Mouse (Mus musculus) forebrain, embryonic 15.5 days (tissue): ENCODE results near the gene Arhgef18. TPM values are rescaled to one million over a fixed set of nuclear protein-coding genes. Genes with fewer than 3 reads are reported as not detected.

Experiments used
- ATAC-seq: fragments of 200-750 bp; cut with Nextera tagmentation; replicated peaks from 2 replicates; pipeline ENCODE4 v1.8.0; 2017; ENCODE audit warnings: mild to moderate bottlenecking, moderate TSS enrichment, moderate library complexity
- H3K27ac ChIP-seq: fragments of 300-500 bp; sonication (generic); replicated peaks from 2 replicates; pipeline ENCODE4 v1.5.1; 2015; ENCODE audit warnings: mild to moderate bottlenecking, inconsistent platforms
- H3K27me3 ChIP-seq: fragments of 300-500 bp; sonication (generic); 2 replicates; pipeline ENCODE4 v1.6.1; 2015; ENCODE audit warnings: inconsistent platforms
- H3K36me3 ChIP-seq: fragments of 300-500 bp; sonication (generic); 2 replicates; pipeline ENCODE4 v1.6.1; 2015; ENCODE audit warnings: mild to moderate bottlenecking, inconsistent platforms
- H3K4me1 ChIP-seq: fragments of 300-500 bp; sonication (generic); 2 replicates; pipeline ENCODE4 v1.6.1; 2015; ENCODE audit warnings: inconsistent platforms
- H3K4me2 ChIP-seq: fragments of 300-500 bp; sonication (generic); replicated peaks from 2 replicates; pipeline ENCODE4 v1.6.1; 2015; ENCODE audit warnings: mild to moderate bottlenecking, inconsistent platforms
- H3K4me3 ChIP-seq: fragments of 300-500 bp; sonication (generic); 2 replicates; pipeline ENCODE4 v1.5.1; 2015; ENCODE audit warnings: mild to moderate bottlenecking, inconsistent platforms
- H3K9ac ChIP-seq: fragments of 300-500 bp; sonication (generic); replicated peaks from 2 replicates; pipeline ENCODE4 v1.6.1; 2015; ENCODE audit warnings: mild to moderate bottlenecking, inconsistent platforms
- H3K9me3 ChIP-seq: fragments of 300-500 bp; sonication (generic); 2 replicates; pipeline ENCODE4 v1.6.1; 2016; ENCODE audit warnings: inconsistent platforms
- WGBS: fragments of 180-500 bp; shearing (Covaris S2); methylation state at CpG from one replicate; pipeline ENCODE4 v1.1.7; 2015; ENCODE audit warnings: mixed read lengths; 5-methylcytosine and 5-hydroxymethylcytosine counted together
- polyA plus RNA-seq: library from polyadenylated mRNA; unstranded; fragments of >200 nt; fragmentation: Nextera tagmentation; extraction: Ambion mirVana; gene quantifications from 2 replicates; pipeline ENCODE4 v1.2.1, GENCODE M21; 2015

The Arhgef18 gene
- polyA plus RNA-seq, 1 experiment from 2014 or later, result 12.7 TPM

GRCm38 (mm10) chr8:3367086-3367485, 25.7 kb upstream of the Arhgef18 start:
- H3K9me3 ChIP-seq, result no peaks in the 10 kb centered on the region
- H3K27me3 ChIP-seq, result no peaks in the 10 kb centered on the region
- H3K36me3 ChIP-seq, result no peaks in the 10 kb centered on the region
- WGBS, result 79% methylated on average over 5 of the region's 5 CpGs
- ATAC-seq, result no peak
- no peak overlapping the region for H3K9ac ChIP-seq
- H3K4me2 ChIP-seq, result no peak overlapping the region
- H3K27ac ChIP-seq, result no peak overlapping the region
- no peaks in the 10 kb centered on the region for H3K4me1 ChIP-seq
- H3K4me3 ChIP-seq, result no peak overlapping the region

DNA sequence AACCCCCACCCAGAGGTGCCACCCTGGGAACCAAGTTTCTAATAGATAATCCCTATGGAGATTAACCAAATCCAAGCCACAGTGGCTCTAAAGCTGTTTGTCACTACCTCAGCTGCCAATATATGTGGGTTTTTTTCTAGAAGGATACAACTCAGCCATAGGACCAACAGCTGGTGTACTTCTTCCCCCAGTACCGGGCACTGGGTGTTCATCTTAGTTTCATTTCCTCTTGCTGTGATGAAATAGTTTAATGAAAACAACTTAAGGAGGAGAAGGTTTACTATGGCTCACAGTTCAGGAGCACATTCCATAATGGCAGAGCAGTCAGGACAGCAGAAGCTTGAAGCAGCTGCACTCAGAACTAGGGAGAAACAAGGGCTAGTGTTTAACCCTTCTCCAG, 24.7 kb upstream of the Arhgef18 start:
- Histone ChIP-seq H3K4me2 (no peak overlapping the region), H3K27ac (no peak overlapping the region), H3K4me3 (no peak overlapping the region), H3K9me3 (no peaks in the 10 kb centered on the region), H3K36me3 (no peaks in the 10 kb centered on the region), H3K27me3 (no peaks in the 10 kb centered on the region), H3K9ac (no peak overlapping the region), H3K4me1 (no peaks in the 10 kb centered on the region)
- WGBS, result 84% methylated on average over 1 of the region's 1 CpGs
- no peak for ATAC-seq

DNA sequence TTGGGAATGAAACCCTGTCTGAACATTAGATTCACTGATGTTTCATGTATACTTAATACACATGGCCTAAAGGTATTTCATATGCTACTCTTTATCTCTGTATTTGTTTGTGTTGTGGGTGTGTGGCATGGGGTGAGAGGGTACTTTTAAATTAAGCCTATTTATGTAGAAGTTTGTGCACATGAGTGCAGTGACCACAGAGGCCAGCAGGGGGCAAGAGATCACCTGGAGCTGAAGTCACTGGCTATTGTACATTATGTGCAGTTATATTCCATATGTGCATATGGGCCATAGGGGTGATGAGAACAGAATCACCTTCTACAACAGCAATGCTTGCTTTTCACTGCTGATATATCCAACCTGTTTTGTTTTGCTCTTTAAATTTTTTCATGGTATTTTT, 17.1 kb upstream of the Arhgef18 start:
- no peak for ATAC-seq
- no peaks in the 10 kb centered on the region for H3K36me3 ChIP-seq
- H3K27me3 ChIP-seq, result no peaks in the 10 kb centered on the region
- no peak overlapping the region for H3K4me2 ChIP-seq
- H3K27ac ChIP-seq, result no peak overlapping the region
- H3K4me1 ChIP-seq, result no peaks in the 10 kb centered on the region
- H3K9ac ChIP-seq, result no peak overlapping the region
- H3K4me3 ChIP-seq, result no peak overlapping the region
- no peaks in the 10 kb centered on the region for H3K9me3 ChIP-seq

DNA sequence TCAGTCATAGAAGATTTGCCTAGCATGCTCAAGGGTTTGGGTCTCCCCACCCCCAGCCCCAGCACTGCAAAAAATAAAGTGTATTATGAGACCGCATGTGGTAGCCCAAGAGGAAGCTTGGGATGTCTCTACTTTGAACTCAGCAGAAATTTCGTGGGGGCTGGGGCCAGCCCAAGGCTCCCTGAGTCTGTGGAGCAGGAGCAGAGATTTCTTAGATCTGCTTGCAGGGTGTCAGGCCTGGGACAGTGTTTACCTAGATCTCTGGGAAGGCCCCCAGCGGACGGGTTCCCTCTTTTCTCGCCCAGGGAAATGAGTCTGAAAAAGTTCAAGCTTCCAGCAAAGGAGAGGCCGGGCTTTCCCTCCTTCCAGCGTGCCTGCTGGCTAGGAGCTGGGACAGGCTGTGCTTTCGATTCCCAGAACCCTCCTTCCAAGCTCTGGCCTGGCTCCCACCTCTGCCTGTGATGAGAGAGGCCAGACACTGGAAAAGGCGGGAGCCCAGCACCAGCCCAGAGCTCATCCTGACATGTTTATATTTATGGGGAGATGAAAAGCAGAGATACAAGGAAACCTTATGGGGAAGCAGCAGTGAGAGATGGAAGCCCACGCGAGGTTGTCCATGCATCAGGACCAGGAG, 16.0 kb upstream of the Arhgef18 start:
- H3K27ac ChIP-seq, result no peak overlapping the region
- WGBS, result 74% methylated on average over 11 of the region's 11 CpGs
- no peaks in the 10 kb centered on the region for H3K27me3 ChIP-seq
- no peak overlapping the region for H3K4me3 ChIP-seq
- H3K9me3 ChIP-seq, result no peaks in the 10 kb centered on the region
- H3K9ac ChIP-seq, result no peak overlapping the region
- H3K36me3 ChIP-seq, result no peaks in the 10 kb centered on the region
- H3K4me2 ChIP-seq, result no peak overlapping the region
- no peak for ATAC-seq
- no peaks in the 10 kb centered on the region for H3K4me1 ChIP-seq

DNA sequence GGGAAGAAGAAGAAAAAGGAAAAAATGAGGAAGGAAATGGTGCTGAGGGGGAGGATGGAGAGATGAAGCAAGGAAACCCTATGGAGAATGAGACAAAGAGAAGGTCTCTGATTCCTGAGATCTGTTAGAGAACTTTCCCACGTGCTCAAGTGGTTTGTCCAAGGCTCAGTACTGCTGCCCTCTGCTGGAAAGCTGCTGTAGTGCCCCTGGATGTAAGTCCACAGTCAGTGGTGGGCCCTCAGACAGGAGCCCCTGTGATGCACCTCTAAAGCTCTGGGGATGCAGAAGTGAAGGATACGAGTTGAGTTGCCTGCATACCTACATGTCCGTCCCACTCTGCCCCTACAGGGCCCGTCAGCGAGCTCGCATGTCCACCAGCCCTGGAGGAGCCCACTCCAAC, 5.5 kb upstream of the Arhgef18 start:
- Histone ChIP-seq H3K36me3 (no peaks in the 10 kb centered on the region), H3K4me2 (no peak overlapping the region), H3K9me3 (no peaks in the 10 kb centered on the region), H3K9ac (no peak overlapping the region), H3K4me3 (no peak overlapping the region), H3K27me3 (no peaks in the 10 kb centered on the region), H3K27ac (no peak overlapping the region), H3K4me1 (peaks cover 2% of the 10 kb centered on the region)
- 0 out of 2 replicates have a peak, but pooled peaks have one; percentile 20 for ATAC-seq
- WGBS, result 30% methylated on average over 6 of the region's 6 CpGs

- H3K27ac ChIP-seq, result no peak overlapping the region
- no peaks in the 10 kb centered on the region for H3K9me3 ChIP-seq
- H3K4me3 ChIP-seq, result no peak overlapping the region
- 78% methylated on average over 9 of the region's 9 CpGs for WGBS
- H3K27me3 ChIP-seq, result no peaks in the 10 kb centered on the region
- H3K4me2 ChIP-seq, result no peak overlapping the region
- H3K4me1 ChIP-seq, result peaks cover 12% of the 10 kb centered on the region
- no peaks in the 10 kb centered on the region for H3K36me3 ChIP-seq
- ATAC-seq, result no peak
- no peak overlapping the region for H3K9ac ChIP-seq
These were observed 4.0 kb upstream of the Arhgef18 start for GRCm38 (mm10) chr8:3388591-3389338.

- no peak overlapping the region for H3K27ac ChIP-seq
- no peak for ATAC-seq
- peaks cover 19% of the 10 kb centered on the region for H3K4me1 ChIP-seq
- H3K4me3 ChIP-seq, result no peak overlapping the region
- H3K9ac ChIP-seq, result no peak overlapping the region
- H3K9me3 ChIP-seq, result no peaks in the 10 kb centered on the region
- H3K36me3 ChIP-seq, result no peaks in the 10 kb centered on the region
- 92% methylated on average over 1 of the region's 1 CpGs for WGBS
- H3K27me3 ChIP-seq, result no peaks in the 10 kb centered on the region
- no peak overlapping the region for H3K4me2 ChIP-seq
These were observed 3.3 kb upstream of the Arhgef18 start for GRCm38 (mm10) chr8:3389506-3389905.

DNA sequence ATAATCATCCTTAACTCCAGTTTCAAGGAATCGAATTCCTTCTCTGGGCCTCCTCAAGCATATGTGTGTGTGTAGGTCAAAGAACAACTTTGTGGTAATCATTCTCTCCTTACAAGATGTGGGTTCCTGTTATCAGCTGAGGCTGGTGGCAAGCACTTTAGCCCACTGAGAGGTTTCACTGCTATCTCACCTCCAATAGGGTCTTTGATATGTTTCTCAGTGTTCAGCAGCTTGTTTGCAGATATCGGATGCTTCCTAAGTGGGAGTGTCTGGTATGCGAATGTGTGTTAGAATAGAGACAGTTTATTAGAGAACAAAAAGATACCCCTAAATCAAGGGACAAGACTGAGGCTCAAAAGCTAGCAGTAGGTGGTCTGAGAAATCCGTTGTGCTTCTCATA, 513 bp upstream of the Arhgef18 start:
- 52% methylated on average over 4 of the region's 4 CpGs for WGBS
- ATAC-seq, result no peak
- no peak overlapping the region for H3K27ac ChIP-seq

GRCm38 (mm10) chr8:3394600-3394999, 1.8 kb downstream of the Arhgef18 start:
- WGBS, result 7% methylated on average over 6 of the region's 6 CpGs
- Histone ChIP-seq H3K4me2 (peak overlapping the region; percentile 87), H3K36me3 (no peaks in the 10 kb centered on the region; the same call in 1 of the 2 replicates), H3K27ac (no peak overlapping the region; the same call in 1 of the 2 replicates), H3K4me1 (peaks cover 33% of the 10 kb centered on the region), H3K9ac (peak overlapping the region; percentile 13; the same call in 1 of the 2 replicates), H3K4me3 (no peak overlapping the region), H3K27me3 (no peaks in the 10 kb centered on the region), H3K9me3 (no peaks in the 10 kb centered on the region)
- ATAC-seq, result no peak

More for the DNA sequence above, 513 bp upstream of the Arhgef18 start:
- Histone ChIP-seq H3K4me3 (peak overlapping the region; percentile 87), H3K4me1 (peaks cover 33% of the 10 kb centered on the region), H3K9ac (peak overlapping the region; percentile 81; the same call in 1 of the 2 replicates), H3K4me2 (peak overlapping the region; percentile 87), H3K36me3 (no peaks in the 10 kb centered on the region; the same call in 1 of the 2 replicates), H3K27me3 (no peaks in the 10 kb centered on the region), H3K9me3 (no peaks in the 10 kb centered on the region)

- Histone ChIP-seq H3K36me3 (no peaks in the 10 kb centered on the region; the same call in 1 of the 2 replicates), H3K27me3 (no peaks in the 10 kb centered on the region), H3K27ac (no peak overlapping the region; the same call in 1 of the 2 replicates), H3K9ac (no peak overlapping the region; the same call in 1 of the 2 replicates), H3K4me2 (peak overlapping the region; percentile 87; the same call in 1 of the 2 replicates), H3K4me1 (peaks cover 33% of the 10 kb centered on the region), H3K9me3 (no peaks in the 10 kb centered on the region), H3K4me3 (no peak overlapping the region)
- 9% methylated on average over 4 of the region's 4 CpGs for WGBS
- ATAC-seq, result no peak
These were observed 2.4 kb downstream of the Arhgef18 start for GRCm38 (mm10) chr8:3395246-3395645.

DNA sequence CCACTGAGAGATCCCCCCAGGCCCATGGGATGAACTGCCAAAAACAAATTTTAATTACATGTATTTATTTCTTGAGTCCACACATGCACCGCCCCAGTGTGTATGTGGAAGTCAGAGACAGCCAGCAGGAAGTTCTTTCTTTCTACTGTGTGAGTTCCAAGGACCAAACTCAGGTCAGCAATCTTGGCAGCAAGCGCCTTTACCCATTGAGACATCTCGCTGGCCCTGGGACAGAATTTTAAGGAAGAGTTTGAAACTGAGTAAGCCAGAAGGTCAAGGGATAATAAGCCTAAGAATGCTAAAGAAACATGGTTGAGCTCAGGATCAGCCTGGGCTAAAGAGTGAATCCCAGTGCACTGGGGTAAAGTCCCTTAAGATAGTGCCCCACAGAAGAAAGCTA, 4.8 kb downstream of the Arhgef18 start:
- no peak overlapping the region for H3K27ac ChIP-seq
- no peak overlapping the region for H3K4me2 ChIP-seq
- 88% methylated on average over 3 of the region's 3 CpGs for WGBS
- peaks cover 28% of the 10 kb centered on the region for H3K4me1 ChIP-seq
- no peak overlapping the region for H3K9ac ChIP-seq
- no peaks in the 10 kb centered on the region for H3K9me3 ChIP-seq
- peaks cover 3% of the 10 kb centered on the region for H3K36me3 ChIP-seq
- no peaks in the 10 kb centered on the region for H3K27me3 ChIP-seq
- ATAC-seq, result no peak
- no peak overlapping the region for H3K4me3 ChIP-seq

DNA sequence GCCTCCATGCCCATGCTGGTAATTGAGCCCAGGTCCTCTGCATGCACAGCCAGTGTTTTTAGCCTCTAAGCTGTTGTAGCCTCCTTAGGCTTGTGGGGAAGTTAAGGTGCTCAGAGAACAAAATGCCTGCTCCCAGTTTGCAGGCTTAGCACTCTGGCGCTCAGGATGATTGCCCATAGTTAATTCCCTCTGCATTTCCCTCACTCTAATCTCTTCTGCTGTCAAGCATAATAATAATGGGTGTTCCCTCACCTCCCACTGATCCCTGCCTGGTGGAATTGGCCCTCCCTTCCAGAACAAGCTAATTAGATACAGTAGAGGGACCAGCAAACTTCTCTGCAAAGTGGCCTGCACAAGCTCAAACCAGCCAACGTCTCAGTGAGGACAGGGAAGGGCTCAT, 7.7 kb downstream of the Arhgef18 start:
- 15% methylated on average over 2 of the region's 2 CpGs for WGBS
- H3K4me2 ChIP-seq, result no peak overlapping the region
- H3K27me3 ChIP-seq, result no peaks in the 10 kb centered on the region
- ATAC-seq, result no peak
- no peak overlapping the region for H3K9ac ChIP-seq
- H3K27ac ChIP-seq, result no peak overlapping the region
- no peaks in the 10 kb centered on the region for H3K9me3 ChIP-seq
- H3K4me1 ChIP-seq, result peaks cover 4% of the 10 kb centered on the region
- peaks cover 3% of the 10 kb centered on the region for H3K36me3 ChIP-seq
- no peak overlapping the region for H3K4me3 ChIP-seq
